Mouse (Mus musculus) liver, embryonic 18 days (tissue): ENCODE measurements around the gene Gm29609. TPM values are rescaled to one million over a fixed set of nuclear protein-coding genes. Genes with fewer than 3 reads are reported as not detected.

ENCODE experiments used
- polyA plus RNA-seq: library from polyadenylated mRNA; depleted of rRNA; stranded (reverse); fragments of >200 nt; gene quantifications from 2 replicates; pipeline ENCODE4 v1.2.3, GENCODE M21; 2012; rRNA removed

The Gm29609 gene
- polyA plus RNA-seq: 0.66 and 0.88 TPM in 2 replicates

GRCm38 (mm10) chr5:31179766-31180630, at the start of gene Gm29609, which contains the start of gene Gtf3c2:
Gm29609 (minus strand) TSS chr5:31179911.
Gtf3c2 (minus strand) TSS chr5:31180144.

GRCm38 (mm10) chr5:31220448-31221303, 41.0 kb upstream of the Gm29609 start, which contains the start of gene Ppm1g:
Ppm1g (minus strand) TSS chr5:31220687.

GRCm38 (mm10) chr5:31201742-31202590, 22.3 kb upstream of the Gm29609 start, which contains the start of gene Zfp513:
Zfp513 (minus strand) TSS chr5:31202303.

GRCm38 (mm10) chr5:31192939-31193630, 13.4 kb upstream of the Gm29609 start, which contains the start of the genes Snx17 and Eif2b4:
Snx17 (plus strand) TSS chr5:31193227.
Eif2b4 (minus strand) TSS chr5:31193430.

GRCm38 (mm10) chr5:31154152-31154553, 25.6 kb downstream of the Gm29609 start, which contains the start of gene Mpv17:
Mpv17 (minus strand) TSS chr5:31154251.

GRCm38 (mm10) chr5:31138241-31138967, 41.3 kb downstream of the Gm29609 start, which contains the start of gene Ucn:
Ucn (minus strand) TSS chr5:31138829.

GRCm38 (mm10) chr5:31116354-31116753, 63.4 kb downstream of the Gm29609 start, which contains the start of gene Trim54:
Trim54 (plus strand) TSS chr5:31116712.

GRCm38 (mm10) chr5:31108000-31108490, 71.7 kb downstream of the Gm29609 start, which contains the start of gene Slc30a3:
Slc30a3 (minus strand) TSS chr5:31108237.

GRCm38 (mm10) chr5:31105814-31106335, 73.8 kb downstream of the Gm29609 start, which contains the start of gene Dnajc5g:
Dnajc5g (plus strand) TSS chr5:31106285.

Other genes with a start within 250 kb of the Gm29609 start
- 5.0 and 6.0 TPM in 2 replicates for gene Cgref1, start 234.3 kb downstream of the Gm29609 start, polyA plus RNA-seq
- gene Preb, start 219.6 kb downstream of the Gm29609 start, polyA plus RNA-seq: 121 and 133 TPM in 2 replicates
- 0.03 and 0.05 TPM in 2 replicates for gene Tcf23, start 211.2 kb downstream of the Gm29609 start, polyA plus RNA-seq
- 64.9 and 72.9 TPM in 2 replicates for gene Atraid, start 131.6 kb downstream of the Gm29609 start, polyA plus RNA-seq
- 4.8 and 4.9 TPM in 2 replicates for gene Slc5a6, start 131.0 kb downstream of the Gm29609 start, polyA plus RNA-seq
- 6.5 and 9.2 TPM in 2 replicates for gene Cad, start 125.1 kb downstream of the Gm29609 start, polyA plus RNA-seq
- gene Dnajc5g, start 73.6 kb downstream of the Gm29609 start, polyA plus RNA-seq: not detected in 2 replicates
- gene Slc30a3, start 71.7 kb downstream of the Gm29609 start, polyA plus RNA-seq: 0.21 and 0.24 TPM in 2 replicates
- 0.02 TPM in 1 of 2 replicates, not detected in the other for gene Trim54, start 63.2 kb downstream of the Gm29609 start, polyA plus RNA-seq
- gene Ucn, start 41.1 kb downstream of the Gm29609 start, polyA plus RNA-seq: not detected in 2 replicates
- 35.6 and 35.8 TPM in 2 replicates for gene Mpv17, start 25.7 kb downstream of the Gm29609 start, polyA plus RNA-seq
- gene Gtf3c2, start 233 bp upstream of the Gm29609 start, polyA plus RNA-seq: 24.0 and 29.8 TPM in 2 replicates
- gene Snx17, start 13.3 kb upstream of the Gm29609 start, polyA plus RNA-seq: 21.4 and 21.6 TPM in 2 replicates
- 24.2 and 24.7 TPM in 2 replicates for gene Eif2b4, start 13.5 kb upstream of the Gm29609 start, polyA plus RNA-seq
- gene Zfp513, start 22.4 kb upstream of the Gm29609 start, polyA plus RNA-seq: 10.7 and 12.1 TPM in 2 replicates
- 58.9 and 59.9 TPM in 2 replicates for gene Ppm1g, start 40.8 kb upstream of the Gm29609 start, polyA plus RNA-seq
- 36.9 and 37.8 TPM in 2 replicates for gene Nrbp1, start 61.0 kb upstream of the Gm29609 start, polyA plus RNA-seq
- not detected in 2 replicates for gene Gm9970, start 61.3 kb upstream of the Gm29609 start, polyA plus RNA-seq
- 11.9 and 12.5 TPM in 2 replicates for gene Krtcap3, start 71.8 kb upstream of the Gm29609 start, polyA plus RNA-seq
- 5.0 and 5.2 TPM in 2 replicates for gene Ift172, start 111.2 kb upstream of the Gm29609 start, polyA plus RNA-seq
- 5.7 and 6.2 TPM in 2 replicates for gene Fndc4, start 116.2 kb upstream of the Gm29609 start, polyA plus RNA-seq
- gene Gckr, start 117.5 kb upstream of the Gm29609 start, polyA plus RNA-seq: 48.7 and 57.4 TPM in 2 replicates